Mouse (Mus musculus) heart, embryonic 14.5 days (tissue): ENCODE data around the gene Bpgm. TPM values are rescaled to one million over a fixed set of nuclear protein-coding genes. Genes with fewer than 3 reads are reported as not detected.

ENCODE experiments used
- ATAC-seq: fragments of 200-750 bp; cut with Nextera tagmentation; 2 replicates; pipeline ENCODE4 v1.8.0; 2017; ENCODE audit warnings: low read depth, moderate TSS enrichment; ENCODE audit not compliant: insufficient number of reproducible peaks, insufficient read depth, low FRiP score
- H3K27ac ChIP-seq, 2 experiments: fragments of 200-500 bp in 1 of 2; fragments of 300-500 bp in 1 of 2; sonication (generic) in 1 of 2; replicated peaks in 1 of 2; 2 replicates each; pipeline ENCODE4 v1.5.1; 2012 to 2014; ENCODE audit warnings: low read depth in 2 of 2, low read length in 2 of 2, control low read depth in 1 of 2, mild to moderate bottlenecking in 1 of 2, mixed read lengths in 1 of 2; ENCODE audit not compliant: control insufficient read depth in 1 of 2, insufficient read depth in 1 of 2
- H3K27me3 ChIP-seq: fragments of 300-500 bp; sonication (generic); 2 replicates; pipeline ENCODE4 v1.6.1; 2014; ENCODE audit warnings: mild to moderate bottlenecking, low read length, control low read depth; ENCODE audit not compliant: control insufficient read depth, insufficient read depth
- H3K36me3 ChIP-seq: fragments of 300-500 bp; sonication (generic); 2 replicates; pipeline ENCODE4 v1.6.1; 2014; ENCODE audit warnings: mild to moderate bottlenecking, control low read depth, low read length, mixed read lengths; ENCODE audit not compliant: control insufficient read depth, insufficient read depth
- H3K4me1 ChIP-seq, 2 experiments: fragments of 200-500 bp in 1 of 2; fragments of 300-500 bp in 1 of 2; sonication (generic) in 1 of 2; 2 replicates each; pipeline ENCODE4 v1.6.1; 2012 to 2014; ENCODE audit warnings: low read length in 2 of 2, control low read depth in 1 of 2, mixed read lengths in 1 of 2; ENCODE audit not compliant: control insufficient read depth in 2 of 2, insufficient read depth in 2 of 2
- H3K4me2 ChIP-seq: fragments of 300-500 bp; sonication (generic); 2 replicates; pipeline ENCODE4 v1.6.1; 2014; ENCODE audit warnings: mild to moderate bottlenecking, low read length
- H3K4me3 ChIP-seq, 2 experiments: fragments of 200-500 bp in 1 of 2; fragments of 300-500 bp in 1 of 2; sonication (generic) in 1 of 2; 2 replicates each; pipeline ENCODE4 v1.5.1; 2012 to 2014; ENCODE audit warnings: low read length in 2 of 2, mild to moderate bottlenecking in 2 of 2, control low read depth in 1 of 2, low read depth in 1 of 2, moderate library complexity in 1 of 2; ENCODE audit not compliant: control insufficient read depth in 1 of 2, insufficient read depth in 1 of 2
- H3K9ac ChIP-seq: fragments of 300-500 bp; sonication (generic); 2 replicates; pipeline ENCODE4 v1.6.1; 2014; ENCODE audit warnings: mild to moderate bottlenecking, low read length
- H3K9me3 ChIP-seq: fragments of 300-500 bp; sonication (generic); 2 replicates; pipeline ENCODE4 v1.6.1; 2016; ENCODE audit warnings: low read length, control low read depth; ENCODE audit not compliant: control insufficient read depth
- WGBS: fragments of 180-500 bp; shearing (Covaris S2); extraction: QIAGEN DNeasy Blood & Tissue Kit; methylation state at CpG from one replicate; pipeline ENCODE4 v1.1.7; 2014; 5-methylcytosine and 5-hydroxymethylcytosine counted together
- polyA plus RNA-seq: library from polyadenylated mRNA; unstranded; fragments of >200 nt; fragmentation: Nextera tagmentation; extraction: Ambion mirVana; gene quantifications from 2 replicates; pipeline ENCODE4 v1.2.1, GENCODE M21; 2014

Bpgm gene
- polyA plus RNA-seq, 1 experiment from 2014 or later, result 40.1 TPM

DNA sequence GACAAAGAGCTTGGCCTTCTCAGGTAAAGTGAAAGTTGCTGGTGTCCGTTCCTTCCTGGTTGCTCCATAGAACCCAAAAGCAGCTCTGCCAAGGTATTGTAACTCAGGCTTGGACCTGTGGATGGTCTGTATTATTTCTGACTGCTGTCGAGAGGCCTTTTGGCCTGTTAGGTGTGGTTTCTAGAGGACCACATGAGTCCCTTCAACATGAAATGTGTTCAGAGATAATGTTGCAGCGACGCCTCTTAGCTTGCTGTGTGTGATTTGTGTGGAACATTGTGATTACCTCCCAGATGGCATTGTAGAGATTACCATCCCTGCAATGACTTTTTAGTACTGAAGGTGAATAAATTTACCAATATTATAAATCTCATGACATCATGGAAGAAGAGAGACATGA, 32.0 kb downstream of the Bpgm start:
- H3K9ac ChIP-seq, result no peak overlapping the region
- ATAC-seq, result no peak
- H3K4me3 ChIP-seq, result no peak overlapping the region
- H3K36me3 ChIP-seq, result 0 out of 2 replicates have a peak, but pooled peaks cover 8% of the 10 kb centered on the region
- WGBS, result 69% methylated on average over 4 of the region's 4 CpGs
- no peaks in the 10 kb centered on the region for H3K9me3 ChIP-seq
- peaks cover 0 to 4% of the 10 kb centered on the region in 2 experiments; a peak in 1 of 4 replicates for H3K4me1 ChIP-seq
- H3K27me3 ChIP-seq, result no peaks in the 10 kb centered on the region
- no peak overlapping the region for H3K4me2 ChIP-seq
- H3K27ac ChIP-seq, result no peak overlapping the region

DNA sequence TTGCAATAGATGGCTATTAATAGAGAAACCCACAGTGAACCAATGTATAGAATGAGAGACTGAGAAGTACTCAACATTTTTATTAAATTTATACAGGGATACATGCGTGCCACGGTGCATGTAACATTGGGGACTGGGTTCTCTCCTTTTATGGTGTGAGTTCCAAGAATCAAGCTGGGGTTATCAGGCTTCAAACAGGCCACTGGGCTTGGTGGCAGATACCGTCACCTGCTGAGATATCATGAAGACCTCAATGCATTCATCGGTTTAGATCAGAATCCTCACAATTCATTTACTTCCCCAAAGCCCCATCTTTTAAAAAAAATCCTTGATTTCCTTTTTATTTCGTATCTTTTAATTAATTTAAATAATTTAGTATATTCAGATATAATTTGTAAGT, 34.3 kb downstream of the Bpgm start:
- ATAC-seq, result no peak

DNA sequence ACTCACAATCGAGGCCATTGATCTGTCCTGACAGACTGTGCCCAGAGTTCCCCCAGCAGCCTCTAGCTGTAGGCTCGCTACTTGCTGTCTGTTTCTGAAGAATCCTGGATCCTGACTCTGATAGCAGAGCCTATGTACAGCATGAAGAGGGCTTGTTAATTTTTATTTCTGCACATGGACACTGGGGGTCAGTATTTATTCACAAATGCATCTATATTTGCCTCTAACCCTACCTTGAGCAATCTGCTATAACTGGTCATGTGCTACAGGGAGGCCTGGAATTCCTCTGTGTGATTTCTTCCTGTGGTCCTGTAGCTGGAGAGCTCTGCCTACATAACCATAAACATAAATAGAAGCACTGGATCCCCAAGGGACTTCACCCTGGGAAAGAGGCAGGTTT, 35.4 kb downstream of the Bpgm start:
- H3K4me1 ChIP-seq, result peaks cover 0 to 2% of the 10 kb centered on the region in 2 experiments; a peak in 1 of 4 replicates
- H3K27me3 ChIP-seq, result no peaks in the 10 kb centered on the region
- no peak overlapping the region for H3K9ac ChIP-seq
- H3K4me2 ChIP-seq, result no peak overlapping the region
- 22% methylated on average over 2 of the region's 2 CpGs for WGBS
- no peak overlapping the region for H3K27ac ChIP-seq
- H3K9me3 ChIP-seq, result no peaks in the 10 kb centered on the region
- no peaks in the 10 kb centered on the region for H3K36me3 ChIP-seq
- peak; percentile 76 for ATAC-seq
- no peak overlapping the region for H3K4me3 ChIP-seq

More for the DNA sequence above, 34.3 kb downstream of the Bpgm start:
- 81% methylated on average over 5 of the region's 5 CpGs for WGBS
- Histone ChIP-seq H3K27me3 (no peaks in the 10 kb centered on the region), H3K4me3 (no peak overlapping the region), H3K9ac (no peak overlapping the region), H3K4me2 (no peak overlapping the region), H3K4me1 (peaks cover 0 to 6% of the 10 kb centered on the region in 2 experiments; a peak in 1 of 4 replicates), H3K36me3 (no peaks in the 10 kb centered on the region), H3K27ac (no peak overlapping the region), H3K9me3 (no peaks in the 10 kb centered on the region)

DNA sequence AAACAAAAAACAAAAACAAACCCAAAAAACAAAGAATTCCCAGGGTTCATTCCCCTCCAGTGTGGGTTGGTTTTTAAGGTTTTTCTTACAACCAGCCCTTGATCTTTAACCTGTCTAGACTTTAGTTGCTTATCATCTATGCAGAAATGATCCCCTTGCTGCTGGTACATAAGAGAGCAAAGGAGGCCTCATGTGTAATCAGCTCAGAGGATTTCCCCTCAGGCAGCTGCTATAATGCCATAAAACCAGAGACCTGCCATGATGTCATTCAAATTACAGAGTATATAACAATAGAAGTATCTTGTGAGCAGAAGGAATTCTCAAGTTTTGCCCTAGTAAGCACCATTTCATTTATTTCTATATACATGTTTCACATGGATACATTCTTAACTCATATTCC, 36.7 kb downstream of the Bpgm start:
- no peaks in the 10 kb centered on the region for H3K9me3 ChIP-seq
- H3K36me3 ChIP-seq, result no peaks in the 10 kb centered on the region
- 0 out of 4 replicates have a peak, but pooled peaks cover 0 to 2% of the 10 kb centered on the region in 2 experiments for H3K4me1 ChIP-seq
- no peak for ATAC-seq
- no peak overlapping the region for H3K4me2 ChIP-seq
- H3K27ac ChIP-seq, result no peak overlapping the region
- H3K4me3 ChIP-seq, result no peak overlapping the region
- no peak overlapping the region for H3K9ac ChIP-seq
- H3K27me3 ChIP-seq, result no peaks in the 10 kb centered on the region

DNA sequence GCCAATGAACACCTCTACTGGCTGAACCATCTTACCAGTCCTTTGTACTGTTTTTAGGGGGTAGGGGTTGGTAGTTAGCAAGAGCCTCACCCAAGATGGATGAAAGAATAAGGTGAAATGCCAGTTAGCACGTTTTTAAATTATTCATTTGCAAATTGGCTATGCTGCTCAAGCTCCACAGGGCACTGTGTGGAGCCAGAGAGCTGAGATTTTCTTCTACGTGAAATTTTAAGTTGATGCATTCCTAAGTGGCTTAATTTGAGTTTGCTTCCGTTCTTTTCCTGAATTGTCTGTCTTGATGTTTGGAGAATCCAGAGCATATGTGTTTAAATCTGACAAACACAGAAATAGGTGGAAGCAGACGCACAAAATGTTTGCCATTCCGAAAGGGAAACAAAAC, 38.6 kb downstream of the Bpgm start:
- no peak; the same call in 1 of the 2 replicates for ATAC-seq
- H3K4me3 ChIP-seq, result no peak overlapping the region
- H3K9ac ChIP-seq, result no peak overlapping the region
- H3K4me2 ChIP-seq, result no peak overlapping the region
- H3K27ac ChIP-seq, result no peak overlapping the region
- H3K4me1 ChIP-seq, result 0 out of 4 replicates have a peak, but pooled peaks cover 0 to 2% of the 10 kb centered on the region in 2 experiments
- no peaks in the 10 kb centered on the region for H3K9me3 ChIP-seq
- WGBS, result 42% methylated on average over 5 of the region's 5 CpGs
- H3K36me3 ChIP-seq, result no peaks in the 10 kb centered on the region
- H3K27me3 ChIP-seq, result no peaks in the 10 kb centered on the region

DNA sequence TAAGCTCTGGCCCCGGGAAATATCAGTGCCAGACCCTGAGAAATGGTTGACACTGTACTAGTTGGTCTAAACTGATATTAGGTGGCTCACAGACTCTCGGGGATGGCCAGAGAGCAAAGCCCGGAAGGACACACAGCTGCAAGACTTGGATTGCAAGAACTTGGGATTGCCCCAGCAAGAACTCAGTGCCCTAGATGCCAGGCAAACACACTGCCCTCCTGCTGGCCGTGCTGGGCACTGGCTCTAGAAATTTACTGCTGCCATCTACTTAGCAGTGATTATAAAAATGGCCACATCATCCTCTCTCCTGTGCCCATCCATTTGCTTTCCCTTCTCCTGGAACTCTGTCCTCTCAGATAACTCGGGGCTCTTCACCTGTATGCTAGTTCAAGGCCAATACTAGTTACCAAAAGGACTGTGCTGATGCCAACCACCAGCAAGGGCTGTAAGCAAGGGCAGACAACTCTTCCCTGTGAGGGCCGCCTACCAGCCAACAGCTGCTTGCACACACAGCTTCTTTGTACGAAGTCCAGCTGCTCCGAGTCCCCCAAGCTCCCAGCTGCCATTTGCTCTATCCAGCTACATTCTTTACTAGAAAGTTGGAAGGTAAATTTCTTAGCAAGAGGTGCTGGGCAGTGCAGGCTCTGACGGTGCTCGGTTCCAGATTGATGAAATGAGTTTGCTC, 39.2 kb downstream of the Bpgm start:
- no peak overlapping the region for H3K27ac ChIP-seq
- no peak for ATAC-seq
- no peak overlapping the region for H3K9ac ChIP-seq
- WGBS, result 69% methylated on average over 10 of the region's 10 CpGs
- no peaks in the 10 kb centered on the region for H3K27me3 ChIP-seq
- no peaks in the 10 kb centered on the region for H3K9me3 ChIP-seq
- no peak overlapping the region for H3K4me2 ChIP-seq
- no peaks in the 10 kb centered on the region for H3K36me3 ChIP-seq
- H3K4me1 ChIP-seq, result 0 out of 4 replicates have a peak, but pooled peaks cover 0 to 2% of the 10 kb centered on the region in 2 experiments
- H3K4me3 ChIP-seq, result no peak overlapping the region

DNA sequence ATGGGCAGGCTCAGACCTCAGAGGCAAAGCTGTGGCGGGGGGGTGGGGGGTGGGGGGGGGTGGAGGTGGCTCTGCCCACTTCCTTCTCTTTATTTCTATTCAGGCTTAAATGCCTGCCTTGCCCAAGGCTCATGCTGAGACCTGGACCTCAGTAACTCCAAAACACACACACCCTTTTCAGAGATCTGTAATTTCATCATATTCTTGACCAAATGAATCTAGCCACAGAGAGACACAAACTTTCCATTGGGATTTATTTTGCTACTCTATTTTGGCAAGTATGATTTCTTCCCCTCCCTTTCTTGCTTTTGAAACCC, 39.7 kb downstream of the Bpgm start:
- H3K4me2 ChIP-seq, result no peak overlapping the region

DNA sequence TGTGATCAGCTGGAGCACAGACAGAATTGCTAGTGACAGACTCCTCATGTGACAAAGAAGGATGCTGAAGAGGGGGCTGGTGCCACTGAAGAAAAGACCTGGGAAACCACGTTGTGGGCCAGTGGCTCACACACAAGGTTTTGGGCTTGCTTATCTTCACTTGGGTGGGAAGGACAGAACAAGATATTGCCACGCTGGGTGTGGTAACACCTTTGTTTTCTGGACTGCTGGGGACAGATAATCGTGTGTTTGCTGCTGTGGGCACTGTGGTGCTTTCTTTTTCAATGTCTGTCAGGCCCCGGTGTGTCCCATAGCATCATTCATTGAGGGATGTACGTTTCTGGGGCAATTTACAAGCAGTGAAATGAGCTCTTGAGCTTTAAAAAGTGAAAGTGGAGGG, 41.7 kb downstream of the Bpgm start:
- no peak overlapping the region for H3K27ac ChIP-seq
- no peak overlapping the region for H3K4me3 ChIP-seq
- WGBS, result 69% methylated on average over 5 of the region's 5 CpGs
- H3K9ac ChIP-seq, result no peak overlapping the region
- no peak for ATAC-seq
- no peak overlapping the region for H3K4me2 ChIP-seq
- no peaks in the 10 kb centered on the region for H3K27me3 ChIP-seq
- H3K9me3 ChIP-seq, result no peaks in the 10 kb centered on the region
- H3K36me3 ChIP-seq, result no peaks in the 10 kb centered on the region
- 0 out of 4 replicates have a peak, but pooled peaks cover 0 to 2% of the 10 kb centered on the region in 2 experiments for H3K4me1 ChIP-seq

More for the DNA sequence above, 39.7 kb downstream of the Bpgm start:
- no peaks in the 10 kb centered on the region for H3K9me3 ChIP-seq
- H3K27ac ChIP-seq, result no peak overlapping the region
- no peaks in the 10 kb centered on the region for H3K27me3 ChIP-seq
- H3K4me3 ChIP-seq, result no peak overlapping the region
- H3K36me3 ChIP-seq, result no peaks in the 10 kb centered on the region
- 73% methylated on average over 1 of the region's 1 CpGs for WGBS
- H3K9ac ChIP-seq, result no peak overlapping the region
- no peak for ATAC-seq
- H3K4me1 ChIP-seq, result 0 out of 4 replicates have a peak, but pooled peaks cover 0 to 2% of the 10 kb centered on the region in 2 experiments
